Mouse (Mus musculus): ENCODE measurements around the gene Abcc12. TPM values are rescaled to one million over a fixed set of nuclear protein-coding genes. Genes with fewer than 3 reads are reported as not detected.

Gene Abcc12
- polyA plus RNA-seq, 1 experiment from 2014 or later, result not detected

GRCm38 (mm10) chr8:86561737-86562136 is 18.7 kb downstream of the Abcc12 start:
- Histone ChIP-seq H3K9me3 (replicated peaks) (no peaks in the 10 kb centered on the region), H3K36me3 (no peaks in the 10 kb centered on the region), H3K4me1 (peaks cover 15% of the 10 kb centered on the region), H3K4me3 (no peak overlapping the region), H3K27ac (replicated peaks) (peak overlapping the region; percentile 17), H3K27me3 (ENCODE audit: low read depth, poor library complexity, severe bottlenecking) (no peaks in the 10 kb centered on the region)
- WGBS, result 64% methylated on average over 1 of the region's 1 CpGs
- DNase-seq (ENCODE audit: low spot score), result no peak

GRCm38 (mm10) chr8:86560688-86561065 is 19.8 kb downstream of the Abcc12 start:
- DNase-seq (ENCODE audit: low spot score), result no peak
- WGBS, result 95% methylated on average over 10 of the region's 10 CpGs
- no peaks in the 10 kb centered on the region for H3K9me3 ChIP-seq (replicated peaks)
- H3K27me3 ChIP-seq (ENCODE audit: low read depth, poor library complexity, severe bottlenecking), result no peaks in the 10 kb centered on the region
- no peak overlapping the region for H3K27ac ChIP-seq (replicated peaks)
- H3K4me1 ChIP-seq, result peaks cover 15% of the 10 kb centered on the region
- no peaks in the 10 kb centered on the region for H3K36me3 ChIP-seq
- no peak overlapping the region for H3K4me3 ChIP-seq

GRCm38 (mm10) chr8:86559947-86560687 is 20.4 kb downstream of the Abcc12 start:
- WGBS, result 84% methylated on average over 15 of the region's 15 CpGs
- Histone ChIP-seq H3K27ac (replicated peaks) (no peak overlapping the region), H3K9me3 (replicated peaks) (no peaks in the 10 kb centered on the region), H3K36me3 (no peaks in the 10 kb centered on the region), H3K4me1 (peaks cover 15% of the 10 kb centered on the region), H3K4me3 (no peak overlapping the region), H3K27me3 (ENCODE audit: low read depth, poor library complexity, severe bottlenecking) (no peaks in the 10 kb centered on the region)
- DNase-seq (ENCODE audit: low spot score), result no peak

- no peak overlapping the region for H3K4me3 ChIP-seq
- no peak overlapping the region for H3K27ac ChIP-seq (replicated peaks)
- H3K4me1 ChIP-seq, result peaks cover 14% of the 10 kb centered on the region
- no peak for DNase-seq (ENCODE audit: low spot score)
- WGBS, result 88% methylated on average over 15 of the region's 15 CpGs
- no peaks in the 10 kb centered on the region for H3K27me3 ChIP-seq (ENCODE audit: low read depth, poor library complexity, severe bottlenecking)
- H3K9me3 ChIP-seq (replicated peaks), result no peaks in the 10 kb centered on the region
- no peaks in the 10 kb centered on the region for H3K36me3 ChIP-seq
Measured at GRCm38 (mm10) chr8:86557186-86558045, 23.1 kb downstream of the Abcc12 start.

GRCm38 (mm10) chr8:86555564-86555963 is 24.9 kb downstream of the Abcc12 start:
- no peaks in the 10 kb centered on the region for H3K27me3 ChIP-seq (ENCODE audit: low read depth, poor library complexity, severe bottlenecking)
- no peaks in the 10 kb centered on the region for H3K9me3 ChIP-seq (replicated peaks)
- no peak overlapping the region for H3K27ac ChIP-seq (replicated peaks)
- DNase-seq (ENCODE audit: low spot score), result no peak
- 79% methylated on average over 2 of the region's 2 CpGs for WGBS
- no peaks in the 10 kb centered on the region for H3K4me1 ChIP-seq
- H3K4me3 ChIP-seq, result no peak overlapping the region
- H3K36me3 ChIP-seq, result no peaks in the 10 kb centered on the region

GRCm38 (mm10) chr8:86554220-86554891 is 26.1 kb downstream of the Abcc12 start:
- Histone ChIP-seq H3K9me3 (replicated peaks) (no peaks in the 10 kb centered on the region), H3K27ac (replicated peaks) (no peak overlapping the region), H3K36me3 (no peaks in the 10 kb centered on the region), H3K4me1 (no peaks in the 10 kb centered on the region), H3K27me3 (ENCODE audit: low read depth, poor library complexity, severe bottlenecking) (no peaks in the 10 kb centered on the region), H3K4me3 (no peak overlapping the region)
- 90% methylated on average over 12 of the region's 12 CpGs for WGBS
- DNase-seq (ENCODE audit: low spot score), result no peak

GRCm38 (mm10) chr8:86550516-86550915 is 30.0 kb downstream of the Abcc12 start:
- DNase-seq (ENCODE audit: low spot score), result no peak
- Histone ChIP-seq H3K4me1 (no peaks in the 10 kb centered on the region), H3K27ac (replicated peaks) (no peak overlapping the region), H3K9me3 (replicated peaks) (no peaks in the 10 kb centered on the region), H3K36me3 (no peaks in the 10 kb centered on the region), H3K4me3 (no peak overlapping the region), H3K27me3 (ENCODE audit: low read depth, poor library complexity, severe bottlenecking) (no peaks in the 10 kb centered on the region)
- 93% methylated on average over 10 of the region's 10 CpGs for WGBS

- no peaks in the 10 kb centered on the region for H3K4me1 ChIP-seq
- no peak overlapping the region for H3K27ac ChIP-seq (replicated peaks)
- H3K36me3 ChIP-seq, result no peaks in the 10 kb centered on the region
- WGBS, result 86% methylated on average over 1 of the region's 1 CpGs
- no peak for DNase-seq (ENCODE audit: low spot score)
- no peaks in the 10 kb centered on the region for H3K9me3 ChIP-seq (replicated peaks)
- no peak overlapping the region for H3K4me3 ChIP-seq
- no peaks in the 10 kb centered on the region for H3K27me3 ChIP-seq (ENCODE audit: low read depth, poor library complexity, severe bottlenecking)
Measured at GRCm38 (mm10) chr8:86546001-86546400, 34.5 kb downstream of the Abcc12 start.

- H3K9me3 ChIP-seq (replicated peaks), result no peaks in the 10 kb centered on the region
- peaks cover 5% of the 10 kb centered on the region for H3K4me1 ChIP-seq
- WGBS, result 91% methylated on average over 6 of the region's 6 CpGs
- DNase-seq (ENCODE audit: low spot score), result no peak
- no peak overlapping the region for H3K4me3 ChIP-seq
- no peak overlapping the region for H3K27ac ChIP-seq (replicated peaks)
- no peaks in the 10 kb centered on the region for H3K27me3 ChIP-seq (ENCODE audit: low read depth, poor library complexity, severe bottlenecking)
- H3K36me3 ChIP-seq, result no peaks in the 10 kb centered on the region
Measured at GRCm38 (mm10) chr8:86540906-86541305, 39.6 kb downstream of the Abcc12 start.

GRCm38 (mm10) chr8:86540376-86540775 is 40.1 kb downstream of the Abcc12 start:
- DNase-seq (ENCODE audit: low spot score), result no peak
- WGBS, result 93% methylated on average over 2 of the region's 2 CpGs
- Histone ChIP-seq H3K27me3 (ENCODE audit: low read depth, poor library complexity, severe bottlenecking) (no peaks in the 10 kb centered on the region), H3K27ac (replicated peaks) (no peak overlapping the region), H3K9me3 (replicated peaks) (no peaks in the 10 kb centered on the region), H3K4me1 (peaks cover 11% of the 10 kb centered on the region), H3K36me3 (no peaks in the 10 kb centered on the region), H3K4me3 (no peak overlapping the region)

GRCm38 (mm10) chr8:86536663-86536987 is 43.9 kb downstream of the Abcc12 start:
- WGBS, result 76% methylated on average over 3 of the region's 3 CpGs
- Histone ChIP-seq H3K4me3 (no peak overlapping the region), H3K27ac (replicated peaks) (no peak overlapping the region), H3K36me3 (no peaks in the 10 kb centered on the region), H3K4me1 (peaks cover 18% of the 10 kb centered on the region), H3K27me3 (ENCODE audit: low read depth, poor library complexity, severe bottlenecking) (peaks cover 8% of the 10 kb centered on the region; the same call in 1 of the 2 replicates), H3K9me3 (replicated peaks) (no peaks in the 10 kb centered on the region)
- DNase-seq (ENCODE audit: low spot score), result no peak

GRCm38 (mm10) chr8:86535791-86536662 is 44.5 kb downstream of the Abcc12 start:
- no peaks in the 10 kb centered on the region for H3K9me3 ChIP-seq (replicated peaks)
- WGBS, result 58% methylated on average over 11 of the region's 11 CpGs
- H3K4me1 ChIP-seq, result peaks cover 18% of the 10 kb centered on the region
- peak; percentile 72 for DNase-seq (ENCODE audit: low spot score)
- no peak overlapping the region for H3K4me3 ChIP-seq
- peak overlapping the region; percentile 73 for H3K27ac ChIP-seq (replicated peaks)
- peaks cover 8% of the 10 kb centered on the region; the same call in 1 of the 2 replicates for H3K27me3 ChIP-seq (ENCODE audit: low read depth, poor library complexity, severe bottlenecking)
- H3K36me3 ChIP-seq, result no peaks in the 10 kb centered on the region

All from midbrain, embryonic 10.5 days (tissue).